ENCODE assay signal across 8 mouse cellular contexts in the genomic region with DNA sequence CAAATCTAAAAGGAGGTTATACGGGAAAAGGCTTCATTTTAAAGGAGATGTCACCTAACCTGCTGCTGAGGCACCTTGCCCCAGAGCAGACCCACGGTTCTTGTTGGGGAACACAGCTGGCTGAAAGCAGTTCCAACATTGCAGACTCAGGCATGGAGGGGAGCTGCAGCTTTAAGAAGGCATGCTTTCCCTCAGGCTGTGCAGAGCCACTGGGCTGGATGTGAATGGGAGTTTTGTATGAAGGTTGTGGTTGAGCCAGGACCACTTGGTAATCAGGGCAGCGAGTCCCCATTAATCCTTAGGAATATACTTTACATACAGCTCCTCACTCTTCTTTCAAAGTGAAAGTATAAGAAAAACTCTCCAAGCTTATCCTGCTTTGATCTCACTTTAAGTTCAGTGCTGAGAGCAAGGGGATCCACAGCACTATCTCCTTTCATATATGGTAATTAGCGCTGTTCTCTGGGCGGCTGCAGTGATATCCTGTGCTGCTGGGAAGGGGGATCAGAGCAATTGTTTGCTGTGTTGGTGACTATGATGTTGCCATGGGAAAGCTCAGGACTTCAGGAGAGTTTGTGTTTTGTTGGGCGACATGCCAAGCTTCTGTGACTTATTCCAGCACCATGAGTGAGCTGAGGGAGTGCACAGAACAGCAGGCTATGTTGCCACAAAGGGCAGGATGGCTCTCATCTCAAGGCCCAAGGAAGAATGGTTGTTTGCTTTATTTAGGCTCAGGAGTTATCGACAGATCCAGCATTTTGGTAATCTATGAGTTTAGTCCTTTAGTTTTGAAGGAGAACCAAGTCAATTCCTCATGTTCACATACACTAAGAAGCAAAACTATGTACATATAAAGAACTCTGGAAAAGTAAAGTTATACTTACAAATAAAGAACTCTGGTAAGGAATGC. TPM values are rescaled to one million over a fixed set of nuclear protein-coding genes. Genes with fewer than 3 reads are reported as not detected.
DNase-seq lines count a peak whose midpoint lies in the region; ATAC-seq lines count a peak whose summit lies in the region.

No protein-coding gene starts in this region.

- H3K4me1 ChIP-seq in hindbrain, embryonic 14.5 days (replicated peaks; ENCODE audit: control insufficient read depth, insufficient read depth, low read length), result peaks cover 31% of the 10 kb centered on the region

- no peaks in the 10 kb centered on the region for H3K36me3 ChIP-seq in hindbrain, embryonic 14.5 days (replicated peaks; ENCODE audit: control insufficient read depth, insufficient read depth)

- no peak overlapping the region for H3K4me3 ChIP-seq in hindbrain, embryonic 14.5 days (replicated peaks; ENCODE audit: low read length)

- H3K27ac ChIP-seq in hindbrain, embryonic 14.5 days, result peak overlapping the region; percentile 58

- H3K9ac ChIP-seq in hindbrain, embryonic 14.5 days, result no peak overlapping the region

- no peaks in the 10 kb centered on the region for H3K9me3 ChIP-seq in hindbrain, embryonic 14.5 days (ENCODE audit: control insufficient read depth, low read length)

- ATAC-seq in hindbrain, embryonic 14.5 days (ENCODE audit: low FRiP score), result peak; percentile 96

- no peaks in the 10 kb centered on the region for H3K27me3 ChIP-seq in hindbrain, embryonic 14.5 days (ENCODE audit: control insufficient read depth, insufficient read depth, low read length)

- H3K4me2 ChIP-seq in hindbrain, embryonic 14.5 days (replicated peaks), result peak overlapping the region; percentile 24

- WGBS in hindbrain, embryonic 14.5 days, result 7% methylated on average over 7 of the region's 7 CpGs

- DNase-seq in adipocyte (ENCODE audit: low spot score), result peak; percentile 87
- DNase-seq in cerebellum, postnatal 36 days, result peak; percentile 21 to 29
- DNase-seq in gastrocnemius, adult 18-20 months (ENCODE audit: low spot score), result peak; percentile 50
- DNase-seq in hindbrain, embryonic 14.5 days (ENCODE audit: low spot score), result peak; percentile 78
- peak; percentile 57 to 75 for DNase-seq in layer of hippocampus, postnatal 10 days (ENCODE audit: low spot score in 2 of 2)
- DNase-seq in lung, postnatal 36 days, result peak; percentile 88
- DNase-seq in right cerebral cortex, postnatal 10 days (ENCODE audit: low spot score in 2 of 2), result peak; percentile 83 to 87
- DNase-seq in spleen, adult 12 weeks (ENCODE audit: low spot score), result no peak

RNA-seq across cellular contexts. Expression of a gene that starts 21.3 kb away (rescaled TPM):
- total RNA-seq in gastrocnemius, adult 18-20 months (2021), result not detected
- polyA plus RNA-seq in hindbrain, embryonic 14.5 days (2014; fragmentation: Nextera tagmentation; extraction: Ambion mirVana), result not detected in 2 replicates
- not detected for total RNA-seq in layer of hippocampus, postnatal 10 days (2021)
